Mouse (Mus musculus) liver, embryonic 13.5 days (tissue): ENCODE measurements at regions not wholly inside any gene's neighbourhood (a gene's known extent, or its start where the extent isn't known, plus 50 kb on each side); places are given as distances from the start of the nearest gene placed in this dataset.

Experiments used
- ATAC-seq: fragments of 200-750 bp; cut with Nextera tagmentation; 2 replicates; pipeline ENCODE4 v1.8.0; 2017; ENCODE audit warnings: low read depth, mild to moderate bottlenecking, moderate number of reproducible peaks, moderate library complexity
- DNase-seq: peaks from one replicate; pipeline ENCODE4 v3.0.0; 2022
- H3K27ac ChIP-seq: fragments of 300-500 bp; sonication (generic); 2 replicates; pipeline ENCODE4 v1.5.1; 2015; ENCODE audit warnings: moderate library complexity, mild to moderate bottlenecking, inconsistent platforms
- H3K27me3 ChIP-seq: fragments of 300-500 bp; sonication (generic); 2 replicates; pipeline ENCODE4 v1.6.1; 2015; ENCODE audit warnings: mild to moderate bottlenecking, inconsistent platforms
- H3K36me3 ChIP-seq: fragments of 300-500 bp; sonication (generic); 2 replicates; pipeline ENCODE4 v1.6.1; 2015; ENCODE audit warnings: mild to moderate bottlenecking, inconsistent platforms
- H3K4me1 ChIP-seq: fragments of 300-500 bp; sonication (generic); replicated peaks from 2 replicates; pipeline ENCODE4 v1.6.1; 2015; ENCODE audit warnings: inconsistent platforms
- H3K4me2 ChIP-seq: fragments of 300-500 bp; sonication (generic); 2 replicates; pipeline ENCODE4 v1.6.1; 2015; ENCODE audit warnings: inconsistent platforms, mild to moderate bottlenecking, moderate library complexity
- H3K4me3 ChIP-seq: fragments of 300-500 bp; sonication (generic); replicated peaks from 2 replicates; pipeline ENCODE4 v1.5.1; 2015; ENCODE audit warnings: mild to moderate bottlenecking, inconsistent platforms
- H3K9ac ChIP-seq: fragments of 300-500 bp; sonication (generic); 2 replicates; pipeline ENCODE4 v1.6.1; 2015; ENCODE audit warnings: mild to moderate bottlenecking, inconsistent platforms
- H3K9me3 ChIP-seq: fragments of 300-500 bp; sonication (generic); replicated peaks from 2 replicates; pipeline ENCODE4 v1.6.1; 2016; ENCODE audit warnings: inconsistent platforms
- WGBS: fragments of 180-500 bp; shearing (Covaris S2); methylation state at CpG from one replicate; pipeline ENCODE4 v1.1.7; 2015; ENCODE audit not compliant: insufficient replicate concordance; 5-methylcytosine and 5-hydroxymethylcytosine counted together

- 69% methylated on average over 8 of the region's 8 CpGs for WGBS
- Histone ChIP-seq H3K27ac (no peak overlapping the region), H3K9me3 (no peaks in the 10 kb centered on the region), H3K4me1 (no peaks in the 10 kb centered on the region), H3K36me3 (no peaks in the 10 kb centered on the region), H3K27me3 (no peaks in the 10 kb centered on the region), H3K9ac (no peak overlapping the region), H3K4me2 (no peak overlapping the region), H3K4me3 (no peak overlapping the region)
- DNase-seq, result no peak
- no peak for ATAC-seq
Measured at GRCm38 (mm10) chr4:125765171-125765570, 259.2 kb upstream of the Csf3r start.

GRCm38 (mm10) chr4:125777126-125777525 is 247.2 kb upstream of the Csf3r start:
- no peaks in the 10 kb centered on the region for H3K9me3 ChIP-seq
- no peaks in the 10 kb centered on the region for H3K36me3 ChIP-seq
- no peak overlapping the region for H3K27ac ChIP-seq
- no peak overlapping the region for H3K9ac ChIP-seq
- no peak overlapping the region for H3K4me2 ChIP-seq
- peaks cover 16% of the 10 kb centered on the region; the same call in 1 of the 2 replicates for H3K27me3 ChIP-seq
- ATAC-seq, result no peak
- no peak overlapping the region for H3K4me3 ChIP-seq
- no peaks in the 10 kb centered on the region for H3K4me1 ChIP-seq
- WGBS, result 51% methylated on average over 4 of the region's 4 CpGs
- DNase-seq, result no peak

GRCm38 (mm10) chr4:125780113-125780512 is 244.2 kb upstream of the Csf3r start:
- WGBS, result 52% methylated on average over 4 of the region's 4 CpGs
- Histone ChIP-seq H3K4me1 (no peaks in the 10 kb centered on the region), H3K4me2 (no peak overlapping the region), H3K9me3 (no peaks in the 10 kb centered on the region), H3K4me3 (no peak overlapping the region), H3K27me3 (peaks cover 17% of the 10 kb centered on the region; the same call in 1 of the 2 replicates), H3K36me3 (no peaks in the 10 kb centered on the region), H3K9ac (no peak overlapping the region), H3K27ac (no peak overlapping the region)
- no peak for DNase-seq
- ATAC-seq, result no peak

DNA sequence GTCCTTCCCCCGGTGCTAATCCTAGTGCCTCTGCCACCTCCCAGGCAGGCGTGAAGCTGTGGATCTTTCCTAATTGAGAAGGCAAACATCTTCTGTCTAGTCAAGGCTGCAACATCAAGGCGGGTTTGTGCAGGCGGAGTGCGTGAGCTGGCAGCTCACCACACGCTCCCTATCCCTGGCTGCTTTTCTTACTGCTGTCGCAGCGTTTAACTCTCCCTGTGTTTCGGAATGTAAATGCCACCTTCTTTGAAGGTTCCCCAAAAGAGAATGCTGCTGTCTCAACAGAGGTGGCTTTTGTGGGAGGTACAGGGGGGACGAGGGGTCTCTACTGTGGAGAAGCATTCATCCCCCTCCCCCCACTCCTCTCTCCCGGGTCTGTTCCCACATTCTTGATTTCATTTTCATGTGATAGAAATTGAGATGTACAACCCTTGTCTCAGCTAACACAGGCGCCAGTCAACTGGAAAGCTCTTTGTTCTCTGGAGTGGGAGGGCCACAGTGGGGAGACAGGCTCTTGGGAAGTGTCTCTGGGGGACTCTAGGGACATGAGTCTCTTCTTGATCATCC is 243.3 kb upstream of the Csf3r start:
- Histone ChIP-seq H3K4me3 (no peak overlapping the region), H3K9me3 (no peaks in the 10 kb centered on the region)

DNA sequence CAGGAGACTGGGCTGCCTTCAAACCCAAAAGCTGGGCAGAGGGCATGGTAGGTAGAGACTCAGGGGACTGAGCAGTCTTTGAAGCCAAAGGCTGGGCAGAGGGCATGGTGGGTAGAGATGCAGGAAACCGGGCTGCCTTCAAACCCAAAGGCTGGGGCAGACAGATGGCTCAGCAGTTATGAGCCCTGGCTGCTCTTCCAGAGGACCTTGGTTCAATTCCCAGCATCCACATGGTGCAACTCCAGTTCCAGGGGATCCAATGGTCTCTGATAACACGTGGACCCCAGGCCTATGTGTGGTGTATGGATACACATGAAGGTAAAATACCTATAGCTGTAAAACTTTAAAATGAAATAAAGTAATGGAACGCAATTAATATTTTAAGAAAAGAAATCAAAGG is 242.0 kb upstream of the Csf3r start:
- H3K9me3 ChIP-seq, result no peaks in the 10 kb centered on the region
- H3K4me2 ChIP-seq, result no peak overlapping the region
- H3K27ac ChIP-seq, result no peak overlapping the region
- no peak for DNase-seq
- WGBS, result 49% methylated on average over 3 of the region's 3 CpGs
- H3K4me1 ChIP-seq, result no peaks in the 10 kb centered on the region
- peaks cover 17% of the 10 kb centered on the region; the same call in 1 of the 2 replicates for H3K27me3 ChIP-seq
- no peak overlapping the region for H3K9ac ChIP-seq
- ATAC-seq, result no peak
- no peak overlapping the region for H3K4me3 ChIP-seq
- no peaks in the 10 kb centered on the region for H3K36me3 ChIP-seq

More for the DNA sequence above, 243.3 kb upstream of the Csf3r start:
- no peaks in the 10 kb centered on the region for H3K36me3 ChIP-seq
- no peak overlapping the region for H3K9ac ChIP-seq
- H3K4me2 ChIP-seq, result no peak overlapping the region
- ATAC-seq, result no peak
- H3K4me1 ChIP-seq, result no peaks in the 10 kb centered on the region
- WGBS, result 21% methylated on average over 12 of the region's 12 CpGs
- no peak for DNase-seq
- peaks cover 17% of the 10 kb centered on the region; the same call in 1 of the 2 replicates for H3K27me3 ChIP-seq
- no peak overlapping the region for H3K27ac ChIP-seq

GRCm38 (mm10) chr4:125786083-125786482 is 238.3 kb upstream of the Csf3r start:
- DNase-seq (no peak), ATAC-seq (no peak)
- Histone ChIP-seq H3K4me3 (no peak overlapping the region), H3K4me2 (no peak overlapping the region), H3K9ac (no peak overlapping the region), H3K36me3 (no peaks in the 10 kb centered on the region), H3K9me3 (no peaks in the 10 kb centered on the region), H3K27ac (no peak overlapping the region), H3K27me3 (peaks cover 12% of the 10 kb centered on the region; the same call in 1 of the 2 replicates), H3K4me1 (no peaks in the 10 kb centered on the region)
- 35% methylated on average over 3 of the region's 3 CpGs for WGBS

DNA sequence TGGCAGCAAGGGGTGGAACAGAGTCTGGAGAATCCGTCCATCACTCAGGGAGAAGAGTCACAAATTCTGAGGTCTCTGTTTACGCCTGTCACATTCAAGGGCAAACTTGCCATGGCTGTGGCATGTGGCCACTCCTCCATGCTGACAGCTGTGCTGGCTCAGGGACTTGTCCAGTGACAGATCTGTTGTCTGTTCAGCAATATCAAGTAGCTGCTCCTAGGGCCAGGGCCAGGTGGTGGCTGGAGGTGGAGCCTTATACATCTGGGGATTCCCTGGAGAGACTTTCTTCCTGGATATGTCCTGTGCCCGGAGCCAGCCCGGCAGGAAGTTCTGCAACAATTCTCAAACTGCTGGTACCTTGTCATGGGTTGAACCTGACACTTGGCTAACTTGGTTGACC is 229.7 kb upstream of the Csf3r start:
- Histone ChIP-seq H3K9me3 (no peaks in the 10 kb centered on the region), H3K36me3 (no peaks in the 10 kb centered on the region), H3K9ac (no peak overlapping the region), H3K4me2 (no peak overlapping the region), H3K27ac (no peak overlapping the region), H3K4me3 (no peak overlapping the region), H3K4me1 (no peaks in the 10 kb centered on the region), H3K27me3 (no peaks in the 10 kb centered on the region)
- 55% methylated on average over 4 of the region's 4 CpGs for WGBS
- ATAC-seq (no peak), DNase-seq (no peak)

DNA sequence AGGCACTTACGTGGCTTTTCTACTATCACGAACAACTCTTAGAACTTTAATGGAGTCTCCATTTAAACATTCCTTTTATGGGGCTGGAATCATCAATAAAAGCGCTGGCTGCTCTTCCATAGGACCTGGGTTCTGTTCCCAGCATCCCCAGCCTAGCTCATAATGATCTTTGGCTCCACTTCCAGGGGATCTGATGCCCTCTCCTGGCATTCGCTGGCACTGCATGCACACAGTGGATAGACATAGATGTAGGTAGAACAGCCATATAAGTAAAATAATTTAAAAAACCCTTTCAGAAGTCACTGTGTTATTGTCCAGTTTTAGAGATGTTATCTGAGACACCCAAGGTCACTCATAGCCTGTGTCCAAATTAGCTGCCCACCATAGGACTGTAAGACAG is 216.4 kb upstream of the Csf3r start:
- Histone ChIP-seq H3K9ac (no peak overlapping the region), H3K27me3 (no peaks in the 10 kb centered on the region), H3K27ac (no peak overlapping the region), H3K9me3 (no peaks in the 10 kb centered on the region), H3K4me3 (no peak overlapping the region), H3K4me2 (no peak overlapping the region), H3K36me3 (no peaks in the 10 kb centered on the region), H3K4me1 (no peaks in the 10 kb centered on the region)
- DNase-seq (no peak), ATAC-seq (no peak)
- WGBS, result 63% methylated on average over 4 of the region's 4 CpGs

DNA sequence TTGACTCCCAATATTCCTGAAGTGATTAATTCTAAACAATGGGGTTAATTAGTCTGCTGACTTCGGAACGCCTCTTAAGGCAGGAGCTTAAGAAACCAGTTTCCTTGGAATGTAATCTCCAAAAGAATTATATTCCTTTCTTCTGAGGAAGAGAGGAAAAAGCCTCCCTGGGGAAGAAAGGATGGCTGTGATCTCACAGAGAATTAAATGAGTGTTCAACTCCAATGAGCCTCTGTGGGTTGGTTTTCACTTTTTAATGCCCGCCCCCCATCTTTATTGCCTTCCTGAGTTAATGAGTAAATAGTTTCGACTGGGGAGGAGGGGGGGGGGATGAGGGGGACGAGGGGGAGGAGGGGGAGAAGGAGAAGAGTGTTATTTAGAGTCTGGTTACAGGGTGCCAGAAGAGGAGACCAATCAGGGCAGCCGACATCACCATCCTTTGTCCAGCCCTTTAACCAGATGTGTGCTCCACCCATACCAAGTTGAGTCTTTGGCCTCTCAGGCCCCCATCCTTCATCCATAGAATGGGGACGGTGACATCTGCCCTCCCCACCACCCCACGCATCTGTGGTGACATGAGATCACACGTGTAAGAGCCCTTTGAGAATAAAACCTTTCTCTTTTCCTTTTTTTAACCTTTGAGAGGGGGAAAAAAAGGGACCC is 214.8 kb upstream of the Csf3r start:
- DNase-seq, result no peak
- Histone ChIP-seq H3K27me3 (no peaks in the 10 kb centered on the region), H3K27ac (no peak overlapping the region), H3K9me3 (no peaks in the 10 kb centered on the region), H3K4me2 (no peak overlapping the region), H3K9ac (no peak overlapping the region), H3K4me3 (no peak overlapping the region), H3K4me1 (no peaks in the 10 kb centered on the region), H3K36me3 (no peaks in the 10 kb centered on the region)
- 24% methylated on average over 9 of the region's 9 CpGs for WGBS
- no peak for ATAC-seq

DNA sequence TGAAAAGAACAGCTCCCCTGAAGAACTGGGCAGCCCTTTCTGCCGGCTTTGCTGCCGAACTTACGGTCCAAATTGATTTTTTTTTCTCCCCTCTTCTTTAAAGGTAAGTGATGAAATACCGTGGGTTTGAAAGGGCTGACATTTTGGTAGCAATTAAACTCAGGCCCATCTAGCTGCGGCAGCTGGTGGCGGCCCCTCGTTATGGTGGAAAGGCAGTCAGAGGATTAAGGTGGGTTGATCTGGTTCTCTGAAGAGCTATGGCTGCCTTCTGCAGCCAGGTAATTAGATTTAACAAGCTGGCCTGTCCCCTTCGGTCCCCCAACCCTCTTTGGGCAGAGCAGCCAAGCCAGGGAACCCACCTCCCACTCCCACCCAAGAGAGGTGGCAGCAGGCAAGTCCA is 214.1 kb upstream of the Csf3r start:
- H3K9me3 ChIP-seq, result no peaks in the 10 kb centered on the region
- no peaks in the 10 kb centered on the region for H3K4me1 ChIP-seq
- no peak overlapping the region for H3K9ac ChIP-seq
- no peaks in the 10 kb centered on the region for H3K27me3 ChIP-seq
- no peak for DNase-seq
- H3K4me2 ChIP-seq, result no peak overlapping the region
- 57% methylated on average over 8 of the region's 8 CpGs for whole genome bisulfite sequencing
- ATAC-seq, result no peak
- no peak overlapping the region for H3K4me3 ChIP-seq
- H3K27ac ChIP-seq, result no peak overlapping the region
- H3K36me3 ChIP-seq, result no peaks in the 10 kb centered on the region

DNA sequence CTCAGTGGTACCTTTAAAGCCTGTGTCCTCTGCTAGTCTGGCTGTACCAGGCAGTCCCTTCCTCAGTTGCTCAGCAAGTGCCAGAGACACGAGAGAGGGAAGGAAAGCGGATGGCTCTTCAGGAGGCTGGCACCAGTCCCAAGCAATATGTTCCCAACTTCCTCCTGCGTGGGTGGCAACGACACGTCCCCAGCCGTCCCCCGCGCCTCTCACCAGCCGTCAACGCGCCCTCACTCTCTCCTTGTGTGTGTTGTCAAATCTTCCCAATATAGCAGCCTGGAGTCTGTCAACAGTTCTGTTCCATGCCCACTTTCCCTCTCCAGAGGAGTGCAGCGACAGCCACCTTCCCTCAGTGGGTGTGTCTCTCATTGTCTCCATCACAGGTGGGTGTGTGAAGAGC is 210.0 kb upstream of the Csf3r start:
- 68% methylated on average over 12 of the region's 12 CpGs for WGBS
- DNase-seq (no peak), ATAC-seq (no peak)
- Histone ChIP-seq H3K27me3 (no peaks in the 10 kb centered on the region), H3K36me3 (no peaks in the 10 kb centered on the region), H3K9me3 (no peaks in the 10 kb centered on the region), H3K4me2 (no peak overlapping the region), H3K4me3 (no peak overlapping the region), H3K9ac (no peak overlapping the region), H3K4me1 (no peaks in the 10 kb centered on the region), H3K27ac (no peak overlapping the region)

GRCm38 (mm10) chr4:125815276-125815675 is 209.1 kb upstream of the Csf3r start:
- WGBS, result 52% methylated on average over 3 of the region's 3 CpGs
- DNase-seq (no peak), ATAC-seq (no peak)
- Histone ChIP-seq H3K4me3 (no peak overlapping the region), H3K9me3 (no peaks in the 10 kb centered on the region), H3K4me1 (no peaks in the 10 kb centered on the region), H3K9ac (no peak overlapping the region), H3K36me3 (no peaks in the 10 kb centered on the region), H3K4me2 (no peak overlapping the region), H3K27me3 (no peaks in the 10 kb centered on the region), H3K27ac (no peak overlapping the region)
